Mouse (Mus musculus): ENCODE results near the gene Ubqln4. TPM values are rescaled to one million over a fixed set of nuclear protein-coding genes. Genes with fewer than 3 reads are reported as not detected.

Ubqln4 gene
- total and polyA plus RNA-seq, 3 experiments: 40.6 to 81.2 (median 63.4) TPM

- ATAC-seq (ENCODE audit: extremely low read depth, insufficient number of reproducible peaks, low FRiP score, poor library complexity, severe bottlenecking) (no peak), DNase-seq (ENCODE audit: low spot score) (no peak)
- peaks cover 62% of the 10 kb centered on the region for H3K36me3 ChIP-seq (replicated peaks)
- no peaks in the 10 kb centered on the region for H3K27me3 ChIP-seq (ENCODE audit: insufficient read depth, low read length)
- peaks cover 62% of the 10 kb centered on the region for H3K4me1 ChIP-seq (ENCODE audit: insufficient read depth, low read depth, low read length)
- H3K9me3 ChIP-seq (replicated peaks): no peaks in the 10 kb centered on the region
- TF ChIP-seq GATA2 (IDR thresholded peaks at IDR 0.05; ENCODE audit: borderline replicate concordance, low read depth, low read length) (no peak), POLR2AphosphoS5 (IDR thresholded peaks at IDR 0.05; ENCODE audit: insufficient replicate concordance, low read depth, low read length) (no peak), CTCF (IDR thresholded peaks at IDR 0.05; ENCODE audit: low read depth, low read length) (no peak), TAL1 (conservative IDR thresholded peaks at IDR 0.05; ENCODE audit: low read depth, low read length) (no peak), GATA1 (IDR thresholded peaks at IDR 0.05; ENCODE audit: borderline replicate concordance, low read length) (no peak)
- H3K4me3 ChIP-seq (ENCODE audit: low read depth, low read length): no peak overlapping the region; the same call in 1 of the 2 replicates
These were observed 2.0 kb upstream of the Ubqln4 start for GRCm38 (mm10) chr3:88551586-88551985.

GRCm38 (mm10) chr3:88552082-88552645, 1.4 kb upstream of the Ubqln4 start:
- no peak for DNase-seq (ENCODE audit: low spot score)
- H3K27me3 ChIP-seq (ENCODE audit: insufficient read depth, low read length): no peaks in the 10 kb centered on the region
- peak overlapping the region; percentile 95 for H3K4me3 ChIP-seq (ENCODE audit: low read depth, low read length)
- no peaks in the 10 kb centered on the region for H3K9me3 ChIP-seq (replicated peaks)
- peaks cover 62% of the 10 kb centered on the region for H3K36me3 ChIP-seq (replicated peaks)
- peaks cover 62% of the 10 kb centered on the region for H3K4me1 ChIP-seq (ENCODE audit: insufficient read depth, low read depth, low read length)
- ATAC-seq (ENCODE audit: extremely low read depth, insufficient number of reproducible peaks, low FRiP score, poor library complexity, severe bottlenecking): no peak
- TF ChIP-seq POLR2AphosphoS5 (IDR thresholded peaks at IDR 0.05; ENCODE audit: insufficient replicate concordance, low read depth, low read length): no peak
- no peak for TF ChIP-seq TAL1 (conservative IDR thresholded peaks at IDR 0.05; ENCODE audit: low read depth, low read length)
- TF ChIP-seq GATA1 (IDR thresholded peaks at IDR 0.05; ENCODE audit: borderline replicate concordance, low read length): no peak
- TF ChIP-seq CTCF (IDR thresholded peaks at IDR 0.05; ENCODE audit: low read depth, low read length): no peak
- TF ChIP-seq GATA2 (IDR thresholded peaks at IDR 0.05; ENCODE audit: borderline replicate concordance, low read depth, low read length): no peak

GRCm38 (mm10) chr3:88552676-88553524, 658 bp upstream of the Ubqln4 start, which contains the start of gene Lamtor2:
Lamtor2 (minus strand) TSS chr3:88553074.
- Histone ChIP-seq H3K27me3 (ENCODE audit: insufficient read depth, low read length) (no peaks in the 10 kb centered on the region), H3K4me1 (ENCODE audit: insufficient read depth, low read depth, low read length) (peaks cover 61% of the 10 kb centered on the region), H3K36me3 (replicated peaks) (peaks cover 60% of the 10 kb centered on the region), H3K9me3 (replicated peaks) (no peaks in the 10 kb centered on the region), H3K4me3 (ENCODE audit: low read depth, low read length) (peak within 1 kb of the TSS; percentile 95)
- no peak for TF ChIP-seq GATA1 (IDR thresholded peaks at IDR 0.05; ENCODE audit: borderline replicate concordance, low read length)
- no peak for TF ChIP-seq POLR2AphosphoS5 (IDR thresholded peaks at IDR 0.05; ENCODE audit: insufficient replicate concordance, low read depth, low read length)
- TF ChIP-seq TAL1 (conservative IDR thresholded peaks at IDR 0.05; ENCODE audit: low read depth, low read length): no peak
- no peak for TF ChIP-seq CTCF (IDR thresholded peaks at IDR 0.05; ENCODE audit: low read depth, low read length)
- TF ChIP-seq GATA2 (IDR thresholded peaks at IDR 0.05; ENCODE audit: borderline replicate concordance, low read depth, low read length): no peak
- peak; percentile 89 for ATAC-seq (ENCODE audit: extremely low read depth, insufficient number of reproducible peaks, low FRiP score, poor library complexity, severe bottlenecking)
- DNase-seq (ENCODE audit: low spot score): peak; percentile 92

- ATAC-seq (ENCODE audit: extremely low read depth, insufficient number of reproducible peaks, low FRiP score, poor library complexity, severe bottlenecking) (no peak), DNase-seq (ENCODE audit: low spot score) (peak; percentile 63)
- no peaks in the 10 kb centered on the region for H3K9me3 ChIP-seq (replicated peaks)
- no peaks in the 10 kb centered on the region for H3K27me3 ChIP-seq (ENCODE audit: insufficient read depth, low read length)
- H3K4me3 ChIP-seq (ENCODE audit: low read depth, low read length): peak overlapping the region; percentile 95
- H3K4me1 ChIP-seq (ENCODE audit: insufficient read depth, low read depth, low read length): peaks cover 58% of the 10 kb centered on the region
- no peak for TF ChIP-seq GATA2 (IDR thresholded peaks at IDR 0.05; ENCODE audit: borderline replicate concordance, low read depth, low read length)
- TF ChIP-seq TAL1 (conservative IDR thresholded peaks at IDR 0.05; ENCODE audit: low read depth, low read length): no peak
- no peak for TF ChIP-seq CTCF (IDR thresholded peaks at IDR 0.05; ENCODE audit: low read depth, low read length)
- peaks cover 60% of the 10 kb centered on the region for H3K36me3 ChIP-seq (replicated peaks)
These were observed 475 bp downstream of the Ubqln4 start for GRCm38 (mm10) chr3:88553880-88554586.

GRCm38 (mm10) chr3:88555069-88555605, 1.6 kb downstream of the Ubqln4 start:
- Histone ChIP-seq H3K36me3 (replicated peaks) (peaks cover 61% of the 10 kb centered on the region), H3K9me3 (replicated peaks) (no peaks in the 10 kb centered on the region), H3K4me1 (ENCODE audit: insufficient read depth, low read depth, low read length) (peaks cover 54% of the 10 kb centered on the region), H3K4me3 (ENCODE audit: low read depth, low read length) (peak overlapping the region; percentile 34; the same call in 1 of the 2 replicates), H3K27me3 (ENCODE audit: insufficient read depth, low read length) (no peaks in the 10 kb centered on the region)
- TF ChIP-seq POLR2AphosphoS5 (IDR thresholded peaks at IDR 0.05; ENCODE audit: insufficient replicate concordance, low read depth, low read length) (no peak), TAL1 (conservative IDR thresholded peaks at IDR 0.05; ENCODE audit: low read depth, low read length) (no peak), GATA1 (IDR thresholded peaks at IDR 0.05; ENCODE audit: borderline replicate concordance, low read length) (no peak), CTCF (IDR thresholded peaks at IDR 0.05; ENCODE audit: low read depth, low read length) (no peak), GATA2 (IDR thresholded peaks at IDR 0.05; ENCODE audit: borderline replicate concordance, low read depth, low read length) (no peak)
- no peak for ATAC-seq (ENCODE audit: extremely low read depth, insufficient number of reproducible peaks, low FRiP score, poor library complexity, severe bottlenecking)
- DNase-seq (ENCODE audit: low spot score): no peak
